Mouse (Mus musculus) thymus, postnatal 14 days (tissue): ENCODE measurements at regions not wholly inside any gene's neighbourhood (a gene's known extent, or its start where the extent isn't known, plus 50 kb on each side); places are given as distances from the start of the nearest gene placed in this dataset.

ENCODE experiments used
- DNase-seq: peaks from one replicate; pipeline ENCODE4 v3.0.0; 2021

DNA sequence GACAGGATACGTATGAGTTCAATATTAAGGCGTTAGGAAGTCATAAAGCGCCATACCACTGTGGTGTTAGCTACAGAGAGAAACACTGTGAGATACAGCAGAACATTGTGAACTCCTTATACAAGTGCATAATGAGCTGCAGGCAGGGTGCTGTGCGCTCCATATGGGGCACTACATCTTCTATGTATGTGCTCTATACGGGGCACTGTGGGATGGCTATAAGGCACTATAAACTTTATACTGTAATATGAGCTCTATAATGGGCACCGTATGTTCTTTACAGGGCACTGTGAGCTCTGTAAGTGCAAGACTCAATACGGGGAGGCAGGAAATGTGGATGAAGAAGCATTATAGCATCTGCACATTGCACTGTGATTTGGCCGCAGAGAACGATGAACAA is 183.2 kb upstream of the Krr1 start:
- no peak for DNase-seq

DNA sequence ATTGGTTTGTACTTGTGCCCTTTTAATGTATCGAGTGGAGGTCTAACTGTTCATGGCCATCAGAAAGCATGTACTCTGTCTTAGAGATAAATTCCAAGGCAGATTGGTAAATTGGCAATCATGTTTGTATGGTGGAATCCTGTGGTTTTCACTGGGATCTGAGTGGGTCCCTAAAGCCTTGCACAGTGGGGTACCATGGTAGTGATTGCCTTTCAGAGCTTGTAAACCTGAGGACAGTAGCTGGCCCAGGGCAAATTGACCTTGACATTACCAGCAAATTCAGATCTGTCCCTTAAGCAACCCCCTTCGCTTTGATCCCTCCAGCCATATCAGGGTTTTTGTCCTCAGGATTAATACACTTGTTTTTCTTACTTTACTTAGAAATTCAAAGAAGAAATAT is 181.6 kb upstream of the Krr1 start:
- DNase-seq, result no peak

DNA sequence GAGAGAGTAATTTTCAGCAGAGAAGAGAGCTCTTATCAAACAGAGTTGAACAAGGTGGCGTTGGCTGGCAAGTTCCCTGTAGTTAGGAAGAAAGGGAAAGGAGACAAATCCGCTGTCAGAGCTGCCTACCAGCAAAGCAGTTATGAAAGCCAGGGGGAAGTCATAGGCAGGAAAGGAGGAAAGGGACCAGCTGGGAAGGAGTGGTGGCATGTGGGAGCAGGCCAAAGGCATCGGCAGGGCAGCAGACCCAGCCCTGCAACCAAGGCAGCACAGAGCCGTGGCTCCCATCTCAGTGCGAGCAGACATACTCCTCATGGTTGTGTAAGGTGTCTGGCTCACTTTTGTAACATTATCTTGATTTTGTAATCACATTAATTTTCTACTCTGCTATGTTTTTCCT is 177.4 kb upstream of the Krr1 start:
- no peak for DNase-seq

- no peak for DNase-seq
Observed at GRCm38 (mm10) chr10:111795756-111796155, 176.7 kb upstream of the Krr1 start.

GRCm38 (mm10) chr10:111798851-111799281 is 173.6 kb upstream of the Krr1 start:
- no peak for DNase-seq

GRCm38 (mm10) chr10:111799850-111800589 is 172.4 kb upstream of the Krr1 start:
- no peak for DNase-seq

GRCm38 (mm10) chr10:111800590-111800935 is 171.9 kb upstream of the Krr1 start:
- no peak for DNase-seq

DNA sequence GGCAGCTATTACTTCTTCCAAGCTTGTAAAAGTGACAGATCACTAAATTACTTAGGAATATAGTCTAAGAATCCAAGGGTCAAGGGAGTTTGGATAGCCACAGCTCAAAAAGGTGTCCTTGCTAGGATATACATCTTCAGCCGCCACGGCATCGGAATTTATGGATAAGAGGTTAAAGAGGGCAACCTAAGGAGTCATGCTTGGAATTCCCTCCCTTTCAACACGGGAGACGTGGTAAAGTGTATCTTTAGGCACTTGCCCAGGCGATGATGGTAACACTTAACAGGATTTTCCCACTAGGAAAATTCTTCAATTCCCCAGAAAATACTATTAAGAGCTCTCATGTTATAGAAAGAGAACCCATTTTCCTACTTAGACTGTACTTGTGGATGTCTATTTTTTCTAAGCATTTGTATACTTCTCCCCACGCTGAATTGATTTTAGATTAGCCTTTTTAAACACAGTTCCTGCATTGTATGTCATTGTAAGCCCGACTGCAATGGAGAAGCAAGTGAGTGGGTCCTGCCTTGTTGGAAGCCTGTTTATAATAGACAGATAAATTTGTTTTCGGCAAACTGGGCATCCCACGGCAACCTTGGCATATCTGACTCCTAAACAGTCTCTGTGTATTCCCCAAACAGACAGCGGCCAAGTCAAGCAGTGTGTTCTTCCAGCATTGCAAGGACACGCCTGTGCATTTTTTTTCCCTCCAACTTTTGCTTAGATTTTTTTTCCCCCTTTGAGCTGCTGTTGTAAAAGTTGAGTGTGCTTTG is 171.3 kb upstream of the Krr1 start:
- no peak for DNase-seq

DNA sequence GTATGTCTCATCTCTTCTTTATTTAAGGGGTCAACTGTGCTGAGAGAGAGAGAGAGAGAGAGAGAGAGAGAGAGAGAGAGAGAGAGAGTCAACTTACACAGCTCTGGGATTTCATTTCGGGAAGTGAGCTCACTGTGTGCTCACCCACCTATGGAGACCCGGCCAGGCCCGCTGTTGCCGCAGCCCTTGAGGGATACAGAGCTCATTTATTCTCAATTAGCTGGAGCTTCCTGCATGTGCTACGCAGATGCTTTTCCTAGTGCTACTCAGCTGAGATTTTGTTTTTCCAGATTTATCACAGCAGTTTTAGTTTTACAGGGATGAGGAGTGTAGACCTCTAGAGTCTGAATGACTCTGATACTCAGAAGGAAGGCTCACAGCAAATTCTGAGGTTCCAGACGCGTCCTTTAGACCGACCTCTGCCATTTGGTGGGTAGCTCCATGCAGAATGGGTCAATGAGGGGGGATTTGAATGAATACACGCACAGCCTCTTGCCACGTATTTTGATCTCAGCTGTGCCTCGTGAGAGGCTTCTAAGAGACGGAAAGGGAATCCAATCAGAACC is 170.6 kb upstream of the Krr1 start:
- no peak for DNase-seq

DNA sequence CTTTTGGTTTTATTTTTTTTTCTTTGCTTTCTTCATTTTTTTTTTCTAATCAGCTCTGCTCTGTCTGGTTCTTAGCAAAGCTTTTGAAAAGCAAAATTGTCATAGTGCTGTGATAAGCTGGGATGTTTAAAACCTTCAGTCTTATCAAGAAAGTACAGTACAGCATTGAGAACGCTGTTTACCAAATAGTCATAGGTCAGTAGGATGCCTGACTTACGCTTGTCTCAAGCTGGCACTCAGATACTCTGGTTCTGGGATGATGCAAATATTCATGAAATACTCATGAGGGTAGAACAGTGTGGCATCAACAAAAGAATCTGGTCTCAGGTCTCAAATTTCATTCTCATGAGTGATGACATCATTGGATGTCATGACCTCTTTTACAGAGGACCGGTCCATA is 166.1 kb upstream of the Krr1 start:
- DNase-seq, result no peak

DNA sequence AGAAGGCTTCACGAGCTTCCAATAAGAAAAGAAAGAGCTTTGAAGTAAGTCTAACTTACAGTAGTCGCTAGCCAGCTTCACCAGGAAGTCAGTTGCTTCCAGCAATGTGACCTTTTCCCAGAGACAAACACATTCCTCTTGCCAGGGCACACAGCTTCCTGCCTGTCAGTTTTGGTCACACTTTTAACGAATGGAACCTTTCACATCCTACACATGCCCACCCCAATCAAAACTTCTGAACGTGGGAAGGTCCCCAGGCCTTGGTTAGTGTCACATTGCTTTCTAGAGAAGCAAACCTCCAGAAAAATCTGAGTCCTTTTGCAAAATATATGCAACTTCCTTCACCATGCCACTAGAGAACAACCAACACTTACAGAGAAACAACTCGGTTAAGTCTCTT is 165.5 kb upstream of the Krr1 start:
- DNase-seq, result no peak

- DNase-seq, result no peak
Observed at GRCm38 (mm10) chr10:111813736-111814135, 158.7 kb upstream of the Krr1 start.

DNA sequence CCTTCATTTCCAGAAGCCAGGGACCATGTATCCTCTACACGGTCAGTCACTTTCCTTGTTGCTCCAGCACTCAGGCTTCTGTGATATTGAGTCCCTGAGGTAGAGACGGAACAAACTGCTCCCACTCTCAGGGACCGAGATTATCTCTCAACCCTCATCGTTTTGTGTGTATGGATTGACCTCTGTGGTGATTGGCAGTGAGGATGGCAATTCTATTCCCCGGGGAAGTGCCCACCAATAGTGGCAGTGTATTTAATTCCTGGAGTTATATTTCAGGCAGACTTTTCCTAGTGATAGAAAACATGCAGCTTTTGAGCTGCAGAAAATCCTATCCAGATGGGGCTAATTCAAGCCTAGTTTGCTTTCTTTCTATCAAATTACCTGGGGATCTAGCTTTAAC is 157.8 kb upstream of the Krr1 start:
- no peak for DNase-seq

- DNase-seq, result no peak
Observed at GRCm38 (mm10) chr10:111815160-111815559, 157.3 kb upstream of the Krr1 start.

DNA sequence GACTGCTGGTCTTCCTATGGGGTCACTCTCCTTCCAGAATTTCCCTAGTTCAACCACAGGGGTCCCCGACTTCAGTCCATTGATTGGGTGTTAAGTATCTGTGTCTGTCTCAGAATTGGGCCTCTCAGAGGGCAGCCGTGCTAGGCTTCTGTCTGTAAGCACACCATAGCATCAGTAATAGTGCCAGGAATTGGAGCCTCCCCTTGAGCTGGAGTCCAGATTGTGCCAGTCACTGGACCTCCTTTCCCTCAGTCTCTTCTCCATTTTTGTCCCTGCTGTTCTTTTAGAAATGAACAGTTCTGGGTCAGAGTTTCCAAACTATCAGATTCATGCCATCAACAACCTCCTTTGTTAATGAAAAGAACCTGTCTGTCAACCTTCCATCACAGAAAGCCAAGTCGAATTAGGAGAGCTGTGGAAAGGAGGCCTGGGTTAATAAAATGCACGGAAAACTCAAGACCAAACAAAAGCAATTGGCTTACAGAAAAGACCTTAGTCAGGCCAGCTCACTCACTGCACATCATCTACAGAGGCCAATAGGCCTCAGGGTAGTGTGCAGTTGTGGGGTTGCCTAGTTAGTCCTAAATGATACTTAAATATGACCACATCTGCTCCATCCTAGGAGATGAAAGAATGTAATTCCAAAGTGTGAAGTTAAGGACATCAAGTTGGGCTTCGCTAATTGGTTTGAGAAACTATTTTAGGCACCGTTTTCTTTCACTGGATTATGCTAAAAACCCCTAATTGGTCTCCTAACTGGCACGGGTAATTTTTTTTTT is 156.5 kb upstream of the Krr1 start:
- DNase-seq, result no peak

DNA sequence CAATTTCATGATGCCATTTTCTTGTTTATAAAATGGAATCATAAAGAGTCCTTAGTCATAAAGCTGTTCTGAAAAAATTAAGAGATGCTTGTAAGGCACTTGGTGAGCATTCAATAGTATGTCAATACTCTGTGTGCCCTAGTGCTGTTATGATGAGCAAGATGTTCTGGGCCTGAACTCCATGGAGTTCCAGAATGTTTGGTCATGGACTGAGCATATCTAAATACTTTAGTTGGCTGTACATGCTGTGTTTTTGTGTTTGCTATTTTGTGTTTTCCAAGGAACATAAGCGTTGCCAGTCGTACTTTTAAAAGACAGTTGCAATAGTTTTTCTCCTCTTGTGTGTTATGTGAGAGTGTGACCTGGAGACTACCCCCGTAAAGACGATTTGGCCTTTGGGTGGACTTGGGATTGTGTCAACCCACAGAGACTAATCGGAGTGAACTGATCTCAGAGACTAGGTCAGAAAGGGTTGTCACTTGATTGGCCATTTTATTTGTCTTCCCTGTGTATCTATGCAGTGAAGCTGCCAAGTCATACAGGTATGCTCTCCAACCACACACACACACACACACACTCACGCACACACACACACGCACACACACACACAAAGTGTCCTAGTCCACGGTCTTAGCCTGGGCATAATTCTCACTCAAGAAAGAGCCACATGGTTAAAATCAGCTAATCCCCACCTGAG is 152.6 kb upstream of the Krr1 start:
- no peak for DNase-seq

DNA sequence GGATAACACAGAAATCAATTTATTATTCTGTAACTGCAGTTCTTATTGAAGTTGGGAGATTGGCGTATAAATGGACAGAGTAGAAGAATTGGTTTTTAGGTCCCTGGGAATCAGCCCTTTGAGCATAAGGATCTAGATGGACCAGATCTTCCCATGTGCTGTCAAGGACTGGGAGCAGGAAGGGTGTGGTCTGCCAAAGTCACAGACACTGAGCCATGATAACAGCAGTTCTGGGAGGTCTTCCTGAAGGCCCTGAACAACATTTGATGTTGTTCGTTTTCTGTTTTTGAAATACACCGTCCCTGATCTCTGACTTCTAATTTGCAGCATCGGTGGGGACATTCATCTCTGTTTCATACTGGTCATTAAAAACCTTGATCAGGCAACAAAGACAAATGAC is 147.6 kb upstream of the Krr1 start:
- DNase-seq, result no peak

DNA sequence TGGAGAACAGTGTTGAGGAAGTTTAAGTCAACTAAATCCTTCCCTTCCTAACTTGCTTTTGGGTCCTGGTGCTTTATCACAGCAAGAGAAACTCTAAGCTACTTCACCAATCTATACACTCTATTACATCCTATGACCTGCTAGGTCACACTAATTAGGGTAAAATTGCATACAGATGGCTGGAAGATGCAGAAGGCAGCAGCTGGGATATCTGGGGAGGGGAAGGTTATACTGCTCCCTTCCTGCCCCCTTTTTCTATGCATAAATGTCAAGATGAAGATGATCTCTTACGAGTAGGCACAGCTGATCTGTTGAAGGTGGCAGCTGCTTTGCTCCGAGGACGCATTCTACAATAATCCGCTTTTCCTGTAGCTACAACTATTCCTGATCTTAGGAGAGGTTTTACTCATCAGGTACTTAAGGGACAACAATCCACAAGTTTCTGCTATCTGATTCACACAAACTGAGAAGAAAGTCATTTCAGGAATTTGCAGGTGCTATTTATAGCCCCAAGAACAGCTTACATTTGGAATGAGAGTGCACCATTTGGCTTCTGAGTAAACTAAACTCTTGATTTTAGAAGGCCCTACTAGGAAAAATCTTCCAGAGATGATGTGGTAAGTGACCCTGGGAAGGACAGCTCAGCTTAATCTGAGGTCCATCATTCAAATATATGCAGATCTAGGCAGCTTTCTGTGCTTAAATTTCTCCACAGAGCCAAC is 146.3 kb upstream of the Krr1 start:
- DNase-seq, result no peak

DNA sequence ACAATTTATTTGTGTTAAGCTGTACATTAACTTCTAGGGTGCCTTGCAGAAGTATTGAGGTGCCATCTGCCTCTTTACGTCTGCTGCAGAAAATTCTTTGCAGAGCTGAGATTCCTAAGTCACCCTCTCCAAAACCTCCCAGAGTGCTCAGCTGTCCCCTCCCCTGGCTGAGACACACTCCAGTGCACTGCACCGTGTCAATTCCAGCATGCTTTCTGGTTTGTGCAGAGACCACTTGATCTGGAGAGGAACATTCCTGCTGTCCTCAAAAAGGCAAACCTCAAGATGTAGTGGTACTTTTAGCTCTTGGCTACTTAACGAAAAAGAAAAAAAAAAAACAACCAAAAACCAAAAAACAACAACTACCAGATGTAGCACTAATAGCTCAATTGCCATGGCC is 145.2 kb upstream of the Krr1 start:
- no peak for DNase-seq

DNA sequence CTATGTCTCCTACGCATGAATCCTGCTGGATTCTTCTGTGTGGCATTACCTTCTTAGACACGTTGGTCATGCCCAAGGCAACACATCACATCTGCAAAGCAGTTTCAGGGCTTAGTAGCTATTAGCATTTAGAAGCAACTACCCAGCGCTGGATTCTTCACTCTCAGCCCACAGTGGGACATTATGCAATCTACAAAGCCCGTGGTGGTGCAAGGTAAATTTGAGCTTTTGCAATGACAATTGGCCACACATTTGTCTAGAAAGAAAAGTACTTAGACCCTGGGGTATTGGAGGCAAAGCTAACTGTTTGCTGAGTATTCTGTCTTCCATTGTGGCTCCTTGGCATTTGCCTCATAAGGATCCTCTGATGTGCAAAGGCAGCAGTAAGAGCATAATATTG is 144.5 kb upstream of the Krr1 start:
- no peak for DNase-seq

- DNase-seq, result no peak
Observed at GRCm38 (mm10) chr10:111828610-111829009, 143.9 kb upstream of the Krr1 start.

DNA sequence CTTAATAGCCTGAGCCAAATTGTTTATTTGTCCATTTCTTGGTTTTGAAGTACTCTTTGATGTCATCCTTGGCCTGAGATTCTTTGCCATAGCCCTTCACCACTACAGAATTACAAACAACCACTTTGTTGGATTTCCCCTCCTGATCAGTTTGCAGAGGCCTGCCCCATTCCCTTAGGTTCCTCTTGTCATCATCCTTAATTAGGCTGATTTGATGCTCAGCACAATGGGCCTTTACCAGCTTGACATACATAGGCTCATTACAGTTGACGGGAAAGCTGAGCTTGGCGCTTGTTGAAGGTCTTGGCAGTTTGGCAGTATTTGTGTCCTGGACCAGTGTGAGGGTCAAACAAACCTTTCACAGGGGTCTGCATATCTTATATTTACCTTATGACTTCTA is 143.2 kb upstream of the Krr1 start:
- DNase-seq, result no peak
